Mouse (Mus musculus): ENCODE results near the gene Plxnd1. TPM values are rescaled to one million over a fixed set of nuclear protein-coding genes. Genes with fewer than 3 reads are reported as not detected.
A peak's percentile ranks its signal among the peaks of the same experiment; 100 is the strongest.

Plxnd1 gene
- total RNA-seq, 2 experiments from 2014 or later = 14.7 to 26.7 TPM

GRCm38 (mm10) chr6:115987096-115987747, 7.6 kb downstream of the Plxnd1 start:
- DNase-seq = peak; percentile 37
- H3K27ac ChIP-seq = peak overlapping the region; percentile 77
- intact Hi-C loops (cut with DNase I) = loop anchor here (2.0 kb wide), 1 partner anchor 16 kb away; no protein-coding TSS in a partner anchor
- peak overlapping the region; percentile 57 for H3K4me3 ChIP-seq
- TF ChIP-seq CTCF (IDR thresholded peaks at IDR 0.05) = no peak

GRCm38 (mm10) chr6:115986472-115987095, 8.2 kb downstream of the Plxnd1 start:
- DNase-seq = peak; percentile 50
- Histone ChIP-seq H3K4me3 (peak overlapping the region; percentile 57), H3K27ac (peak overlapping the region; percentile 77)
- intact Hi-C loops (cut with DNase I) = loop anchor here (2.0 kb wide), 1 partner anchor 16 kb away; no protein-coding TSS in a partner anchor
- TF ChIP-seq CTCF (IDR thresholded peaks at IDR 0.05) = no peak

- intact Hi-C loops (cut with DNase I) = loop anchor here (2.0 kb wide), 1 partner anchor 15 kb away; no protein-coding TSS in a partner anchor
- no peak for DNase-seq
- TF ChIP-seq CTCF (IDR thresholded peaks at IDR 0.05) = no peak
- Histone ChIP-seq H3K27ac (peak overlapping the region; percentile 77), H3K4me3 (peak overlapping the region; percentile 57)
These were observed 9.2 kb downstream of the Plxnd1 start for GRCm38 (mm10) chr6:115985622-115986021.

- peak overlapping the region; percentile 57 for H3K4me3 ChIP-seq
- intact Hi-C loops (cut with DNase I) = no loop called here
- peak overlapping the region; percentile 77 for H3K27ac ChIP-seq
- TF ChIP-seq CTCF (IDR thresholded peaks at IDR 0.05) = no peak
- no peak for DNase-seq
These were observed 10.2 kb downstream of the Plxnd1 start for GRCm38 (mm10) chr6:115984580-115984979.

GRCm38 (mm10) chr6:115983306-115984038, 11.3 kb downstream of the Plxnd1 start:
- peak; percentile 29 for DNase-seq
- H3K4me3 ChIP-seq = peak overlapping the region; percentile 53
- TF ChIP-seq CTCF (IDR thresholded peaks at IDR 0.05) = no peak
- intact Hi-C loops (cut with DNase I) = no loop called here
- peak overlapping the region; percentile 84 for H3K27ac ChIP-seq

GRCm38 (mm10) chr6:115982889-115983288, 11.9 kb downstream of the Plxnd1 start:
- no peak for TF ChIP-seq CTCF (IDR thresholded peaks at IDR 0.05)
- H3K27ac ChIP-seq = peak overlapping the region; percentile 84
- intact Hi-C loops (cut with DNase I) = no loop called here
- DNase-seq = no peak
- peak overlapping the region; percentile 53 for H3K4me3 ChIP-seq

- peak; percentile 38 for TF ChIP-seq CTCF (IDR thresholded peaks at IDR 0.05)
- Histone ChIP-seq H3K27ac (no peak overlapping the region), H3K4me3 (no peak overlapping the region)
- DNase-seq = no peak
- intact Hi-C loops (cut with DNase I) = no loop called here
These were observed 16.2 kb downstream of the Plxnd1 start for GRCm38 (mm10) chr6:115978596-115978995.

GRCm38 (mm10) chr6:115977810-115978209, 17.0 kb downstream of the Plxnd1 start:
- DNase-seq = peak; percentile 44
- TF ChIP-seq CTCF (IDR thresholded peaks at IDR 0.05) = no peak

GRCm38 (mm10) chr6:115975606-115976005, 19.2 kb downstream of the Plxnd1 start:
- DNase-seq = no peak
- intact Hi-C loops (cut with DNase I) = no loop called here
- H3K27ac ChIP-seq = no peak overlapping the region

More at GRCm38 (mm10) chr6:115977810-115978209, 17.0 kb downstream of the Plxnd1 start:
- H3K4me3 ChIP-seq = no peak overlapping the region
- H3K27ac ChIP-seq = no peak overlapping the region
- intact Hi-C loops (cut with DNase I) = no loop called here

GRCm38 (mm10) chr6:115973881-115974662, 20.7 kb downstream of the Plxnd1 start:
- intact Hi-C loops (cut with DNase I) = no loop called here

More at GRCm38 (mm10) chr6:115975606-115976005, 19.2 kb downstream of the Plxnd1 start:
- TF ChIP-seq CTCF (IDR thresholded peaks at IDR 0.05) = no peak
- no peak overlapping the region for H3K4me3 ChIP-seq

GRCm38 (mm10) chr6:115973139-115973875, 21.5 kb downstream of the Plxnd1 start:
- intact Hi-C loops (cut with DNase I) = no loop called here
- H3K27ac ChIP-seq = peak overlapping the region; percentile 70
- TF ChIP-seq CTCF (IDR thresholded peaks at IDR 0.05) = no peak
- no peak for DNase-seq
- no peak overlapping the region for H3K4me3 ChIP-seq

More at GRCm38 (mm10) chr6:115973881-115974662, 20.7 kb downstream of the Plxnd1 start:
- no peak for TF ChIP-seq CTCF (IDR thresholded peaks at IDR 0.05)
- DNase-seq = peak; percentile 48
- peak overlapping the region; percentile 70; the same call in 1 of the 2 replicates for H3K27ac ChIP-seq
- H3K4me3 ChIP-seq = no peak overlapping the region

All from gastrocnemius, adult 2 months (tissue).